Mouse (Mus musculus) skeletal muscle tissue, adult 2 months (tissue): ENCODE measurements around the gene Cdh12.
"Not testable (repeated sequence)": the region's sequence is repeated elsewhere in the genome, so short reads cannot be mapped to it uniquely, and the experiment has no call there.

Experiments used
- DNase-seq: peaks from one replicate; pipeline ENCODE4 v3.0.0-alpha.2; 2012; ENCODE audit warnings: low read depth, low spot score

The Cdh12 gene

GRCm38 (mm10) chr15:21109009-21109841 lies 660.2 kb downstream of the Cdh12 start:
- DNase-seq = no peak

DNA sequence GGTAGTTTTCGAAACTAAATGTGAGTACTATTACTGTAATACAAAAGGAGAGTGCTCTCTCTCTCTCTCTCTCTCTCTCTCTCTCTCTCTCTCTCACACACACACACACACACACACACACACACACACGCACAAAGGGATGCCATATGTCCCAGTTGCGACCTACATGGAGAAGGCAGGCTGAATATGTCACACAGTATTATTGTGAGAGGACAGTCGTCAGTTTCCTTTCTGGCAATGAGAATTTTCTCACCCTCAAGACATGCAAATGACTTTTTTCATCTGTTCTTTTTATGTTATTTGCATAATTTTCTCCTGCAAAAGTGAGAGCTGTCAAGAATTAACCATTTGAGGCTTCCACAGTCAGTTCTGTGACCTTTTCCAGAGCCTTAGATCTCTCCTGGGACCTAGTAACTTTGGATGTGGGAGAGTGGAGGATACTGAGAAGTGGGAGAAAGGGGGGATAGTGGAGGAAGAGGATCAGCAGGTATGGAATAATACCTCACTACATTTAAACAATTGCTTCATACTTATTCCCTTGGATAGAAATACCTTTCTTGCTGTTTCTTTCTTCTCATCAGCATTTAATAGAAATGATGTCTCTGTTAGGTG lies 660.9 kb downstream of the Cdh12 start:
- no peak for DNase-seq

DNA sequence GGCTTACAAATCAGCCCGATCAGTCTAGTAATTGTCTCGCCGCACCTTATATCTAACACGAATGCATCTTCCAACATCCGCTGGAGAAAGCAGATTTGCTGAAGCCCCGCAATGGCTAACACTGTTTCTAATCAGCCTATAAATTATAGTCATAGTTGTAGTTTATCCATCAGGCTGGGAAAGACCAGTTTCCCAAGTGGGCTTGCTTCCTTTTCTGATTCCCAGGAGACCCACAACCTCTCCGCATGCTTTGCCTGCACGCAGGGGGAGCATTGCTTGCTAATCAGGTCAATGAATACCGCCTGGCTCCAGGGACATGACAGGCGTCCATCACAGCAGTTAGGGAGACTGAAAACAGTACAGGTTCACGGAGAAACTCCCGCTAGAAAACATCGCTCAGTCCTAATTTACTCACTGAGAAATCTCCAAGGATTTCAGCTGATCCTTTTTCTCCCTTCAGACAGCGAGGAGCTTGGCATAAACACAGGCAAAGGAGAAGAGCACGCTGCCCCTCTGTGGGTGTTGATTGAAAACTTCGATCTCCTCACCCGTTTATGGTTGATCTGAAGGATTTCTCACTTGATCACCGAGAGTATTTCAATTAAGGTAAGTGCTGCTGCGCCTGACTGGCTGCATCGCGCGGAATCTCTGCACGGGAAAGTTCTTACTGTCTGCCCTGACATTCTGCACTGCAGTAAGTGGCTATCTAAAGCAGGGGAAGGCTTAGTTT lies 662.0 kb downstream of the Cdh12 start:
- no peak for DNase-seq

GRCm38 (mm10) chr15:21114775-21115174 lies 665.7 kb downstream of the Cdh12 start:
- peak; percentile 2 for DNase-seq

GRCm38 (mm10) chr15:21130660-21131059 lies 681.6 kb downstream of the Cdh12 start:
- DNase-seq = no peak

DNA sequence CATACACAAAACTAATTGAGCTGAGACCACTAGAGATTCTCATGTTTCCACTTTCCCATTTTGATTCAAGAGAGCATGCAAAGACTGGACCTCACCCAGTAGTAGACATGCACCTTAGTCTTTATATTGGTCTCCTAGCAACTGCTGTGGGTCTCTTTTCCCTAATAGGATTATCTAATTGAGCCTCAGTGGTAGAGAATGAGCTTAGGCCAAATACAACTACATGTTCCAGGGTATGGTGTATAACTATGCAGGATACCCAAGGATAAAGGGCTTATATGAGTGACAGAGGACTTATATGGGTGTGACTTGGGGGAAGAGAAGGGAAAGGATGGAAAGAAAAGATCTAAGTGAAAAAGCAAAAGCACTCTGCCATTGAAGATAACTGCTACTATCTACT lies 683.9 kb downstream of the Cdh12 start:
- no peak for DNase-seq

DNA sequence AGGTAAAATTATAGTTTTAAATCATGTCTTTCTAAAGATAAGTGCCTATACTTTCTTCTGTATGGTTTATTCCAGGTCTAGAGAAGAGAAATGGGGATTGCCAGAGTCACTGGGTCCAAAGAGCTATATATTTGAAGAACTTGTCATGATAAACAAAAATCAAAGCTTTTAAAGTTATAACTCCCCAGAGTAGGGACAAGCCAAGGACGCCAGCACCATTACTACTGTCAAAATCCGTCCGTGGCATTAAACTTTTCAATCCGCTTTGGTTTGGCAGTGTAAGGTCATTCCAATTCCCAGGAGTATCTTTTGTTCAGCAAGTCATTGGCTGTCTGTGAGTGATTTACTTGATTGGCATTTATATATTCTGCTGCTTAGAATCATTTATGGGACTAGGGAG lies 697.8 kb downstream of the Cdh12 start:
- DNase-seq = no peak

GRCm38 (mm10) chr15:21153602-21154001 lies 704.5 kb downstream of the Cdh12 start:
- no peak for DNase-seq

- DNase-seq = no peak
Measured at GRCm38 (mm10) chr15:21179727-21180126, 730.7 kb downstream of the Cdh12 start.

DNA sequence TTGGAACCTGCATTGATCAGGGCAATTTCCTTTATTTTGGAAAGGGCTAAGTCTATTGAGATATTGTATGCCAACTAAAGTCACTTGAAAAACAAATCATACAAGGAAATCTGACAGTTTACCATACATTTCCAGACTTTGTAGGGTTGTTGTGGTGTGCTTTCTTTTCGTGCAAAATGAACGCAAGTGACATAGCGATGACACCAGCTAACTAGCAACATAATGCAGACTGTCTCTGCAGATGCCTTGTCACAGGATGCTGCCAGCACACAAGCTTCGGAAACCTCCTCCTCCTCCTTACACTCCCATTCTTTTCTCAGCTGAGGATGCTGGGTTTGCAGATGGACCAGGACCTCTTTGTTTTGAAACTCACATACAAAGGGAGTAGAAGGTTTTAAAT lies 731.1 kb downstream of the Cdh12 start:
- no peak for DNase-seq

DNA sequence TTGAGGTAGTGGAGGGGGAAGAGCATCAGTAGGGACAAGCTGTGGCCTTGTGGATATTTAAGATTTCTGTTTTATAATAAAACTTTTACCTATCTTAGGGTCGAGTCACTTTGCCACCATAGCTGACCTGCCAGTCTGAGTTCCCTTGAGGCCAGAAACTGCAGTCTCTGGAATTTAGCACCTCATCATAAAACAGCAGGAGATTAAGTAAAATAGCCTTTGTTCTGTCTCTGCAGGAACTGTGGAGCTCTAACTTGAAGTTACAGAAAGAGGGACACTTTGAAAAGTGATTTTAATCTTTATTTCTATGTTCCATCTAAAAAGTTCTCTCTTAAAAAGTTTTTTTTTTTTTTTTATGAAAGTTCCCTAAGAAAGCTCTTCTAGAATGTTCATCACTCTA lies 736.7 kb downstream of the Cdh12 start:
- DNase-seq = no peak

DNA sequence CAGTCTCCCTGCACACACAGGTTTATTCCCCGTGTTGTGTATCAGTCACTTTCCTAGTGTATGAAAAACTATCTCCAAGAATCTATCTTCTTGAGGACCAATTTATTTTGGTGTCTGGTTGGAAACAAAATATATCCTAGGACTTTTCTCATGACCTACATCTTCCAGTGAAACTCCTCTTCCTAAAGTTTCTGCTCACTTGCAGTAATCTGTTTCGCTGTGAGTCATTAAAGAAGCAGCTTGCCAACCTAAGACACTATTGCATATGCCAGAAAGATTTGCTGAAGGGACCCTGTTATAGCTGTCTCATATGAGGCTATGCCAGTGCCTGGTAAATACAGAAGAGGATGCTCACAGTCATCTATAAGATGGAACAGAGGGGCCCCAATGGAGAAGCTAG lies 761.0 kb downstream of the Cdh12 start:
- not testable (repeated sequence) for DNase-seq

GRCm38 (mm10) chr15:21223006-21223405 lies 773.9 kb downstream of the Cdh12 start:
- DNase-seq = no peak

DNA sequence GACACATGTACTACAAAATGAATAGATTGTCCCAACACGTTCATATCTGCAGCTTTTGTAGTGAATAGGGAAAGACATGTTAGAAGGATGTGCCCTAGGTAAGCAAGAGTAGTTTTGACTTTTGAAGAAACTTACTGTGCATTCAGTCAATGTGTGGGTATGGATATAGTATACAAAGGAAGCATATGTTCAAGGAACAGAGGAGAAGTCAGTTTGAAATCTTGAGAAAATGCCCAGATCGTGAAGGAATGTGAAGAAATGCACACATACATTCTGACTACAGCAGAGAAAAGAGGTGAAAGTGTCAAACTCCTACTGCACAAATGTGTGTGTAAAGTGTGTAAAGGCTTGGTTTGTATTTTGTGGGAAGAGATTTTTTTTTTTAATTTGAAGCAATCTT lies 812.3 kb downstream of the Cdh12 start:
- DNase-seq = no peak

- DNase-seq = no peak
Measured at GRCm38 (mm10) chr15:21269856-21270255, 820.8 kb downstream of the Cdh12 start.

- DNase-seq = no peak
Measured at GRCm38 (mm10) chr15:21297051-21297450, 848.0 kb downstream of the Cdh12 start.

GRCm38 (mm10) chr15:21315457-21315856 lies 866.4 kb downstream of the Cdh12 start:
- no peak for DNase-seq

- no peak for DNase-seq
Measured at GRCm38 (mm10) chr15:21343853-21344252, 894.8 kb downstream of the Cdh12 start.

DNA sequence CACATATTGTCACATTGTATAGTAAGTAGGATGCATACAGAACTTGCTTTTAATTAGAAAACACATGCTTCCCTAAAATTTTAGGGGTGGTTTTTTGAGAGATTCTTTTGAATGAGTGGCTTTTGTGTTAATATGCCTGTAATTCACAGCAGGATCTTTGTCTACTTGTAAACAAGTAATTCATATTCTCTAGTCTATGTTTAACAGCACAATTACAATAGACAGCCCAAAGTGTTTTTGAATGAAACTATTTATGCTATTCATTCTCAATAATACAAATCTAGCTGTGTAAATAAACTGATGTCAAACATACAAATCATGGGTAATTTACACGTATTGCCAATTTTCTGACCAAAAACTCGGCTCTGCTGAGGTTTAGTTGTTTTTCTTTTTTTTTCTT lies 895.3 kb downstream of the Cdh12 start:
- DNase-seq = no peak

DNA sequence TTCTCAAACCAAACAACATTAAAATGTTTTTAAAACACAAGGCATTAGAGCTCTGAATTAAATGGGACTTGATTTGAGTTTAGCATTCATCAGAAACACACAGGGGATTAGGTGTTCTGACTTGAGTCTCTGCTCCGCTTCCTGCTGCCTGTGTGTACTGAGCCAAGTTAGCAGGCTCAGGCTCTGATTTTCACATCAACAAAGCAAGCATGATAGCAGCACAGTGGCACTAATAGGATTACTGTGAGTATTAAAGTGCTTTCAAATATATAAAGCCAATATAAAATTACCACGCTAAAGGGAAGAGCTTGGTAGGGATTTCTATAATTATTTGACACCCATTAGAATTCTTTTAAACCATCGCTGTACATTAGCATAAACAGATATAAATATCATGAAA lies 895.7 kb downstream of the Cdh12 start:
- DNase-seq = no peak

DNA sequence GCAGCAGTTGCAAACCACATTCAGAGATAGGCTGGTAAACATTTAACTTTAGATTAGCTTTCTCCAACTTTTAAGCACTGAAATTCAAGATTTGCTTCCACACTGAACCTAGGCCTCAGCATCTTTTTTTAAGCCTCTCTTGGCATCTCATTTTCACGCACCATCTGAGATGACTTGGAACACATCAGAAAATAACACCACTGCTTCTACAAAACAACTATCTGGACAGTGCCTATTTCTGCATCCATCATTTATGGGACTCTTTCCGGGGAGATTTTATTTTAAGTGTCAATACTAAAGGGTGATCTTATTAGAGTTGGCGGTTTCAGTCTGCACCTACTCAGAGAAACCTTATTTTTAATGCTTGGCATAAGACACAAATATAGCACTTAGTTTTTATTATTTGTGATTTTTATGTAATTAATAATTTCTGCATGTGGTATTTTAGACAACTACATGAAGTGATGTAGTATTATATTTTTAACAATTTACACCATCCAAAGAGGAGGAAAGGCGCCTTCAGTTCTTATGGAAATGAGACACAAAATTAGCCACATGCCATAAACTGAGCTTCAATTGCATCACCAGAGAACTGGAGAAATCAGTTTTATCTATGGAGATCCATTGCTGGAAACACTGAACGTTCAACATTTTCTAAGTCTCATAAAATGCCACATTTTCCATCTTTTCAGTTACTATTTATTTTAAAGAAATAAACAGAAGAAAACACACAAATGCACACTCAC lies 906.5 kb downstream of the Cdh12 start:
- no peak for DNase-seq

DNA sequence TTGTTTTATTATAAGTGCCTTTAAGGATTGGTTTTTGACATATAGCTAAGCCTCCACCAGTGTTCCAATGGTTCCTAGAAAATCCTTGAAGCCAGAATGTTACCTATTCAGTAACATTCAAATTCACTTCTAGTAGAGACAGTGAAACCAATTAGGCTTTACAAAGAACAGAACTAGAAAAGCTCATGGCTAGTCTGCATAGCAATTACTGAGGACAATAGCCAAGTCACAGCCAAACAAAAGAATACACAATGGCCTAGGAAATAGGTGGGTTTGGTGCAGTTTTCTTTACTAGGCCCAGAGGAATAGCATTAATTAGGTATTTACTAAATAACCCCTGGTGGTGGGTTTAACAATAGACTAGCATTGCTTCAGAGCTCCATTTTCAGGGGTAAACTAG lies 917.3 kb downstream of the Cdh12 start:
- DNase-seq = no peak
